Mouse (Mus musculus): Measurements from ENCODE around the gene Nfatc2.

DNA sequence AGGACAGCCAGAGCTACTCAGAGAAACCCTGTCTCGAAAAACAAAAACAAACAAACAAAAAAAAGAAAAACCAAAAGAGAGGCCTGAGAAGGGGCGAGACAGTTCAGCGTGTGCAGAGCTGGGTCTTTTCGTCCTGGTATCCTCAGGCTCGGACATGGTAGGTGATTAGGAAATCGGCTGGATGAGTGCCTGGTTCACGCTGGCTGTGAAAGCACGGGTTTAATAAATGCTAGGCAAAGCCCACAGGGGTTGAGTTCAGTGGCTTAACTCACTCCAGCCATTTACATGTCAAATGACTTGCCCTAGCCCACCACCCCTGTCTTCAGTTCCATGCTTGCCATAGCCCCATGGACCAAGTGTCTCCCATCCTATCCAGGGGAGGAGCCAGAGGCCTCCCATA, 14.3 kb downstream of the Nfatc2 start:
- TF ChIP-seq CTCF (IDR thresholded peaks at IDR 0.05; ENCODE audit: low read depth, low read length): no peak
- no peak for TF ChIP-seq POLR2A (IDR thresholded peaks at IDR 0.05; ENCODE audit: borderline replicate concordance, low read depth, low read length)
